Mouse (Mus musculus) 416B (cell line): ENCODE results near the gene Klc1.
"Not testable (repeated sequence)": the region's sequence is repeated elsewhere in the genome, so short reads cannot be mapped to it uniquely, and the experiment has no call there.

Experiments used
- DNase-seq: peaks from one replicate; pipeline ENCODE4 v3.0.0; 2011; ENCODE audit warnings: low read depth

Klc1 gene

GRCm38 (mm10) chr12:111758381-111759175 is at the start of gene Klc1:
Gene Klc1 (plus strand): TSS chr12:111758849.
- peak; percentile 67 for DNase-seq

DNA sequence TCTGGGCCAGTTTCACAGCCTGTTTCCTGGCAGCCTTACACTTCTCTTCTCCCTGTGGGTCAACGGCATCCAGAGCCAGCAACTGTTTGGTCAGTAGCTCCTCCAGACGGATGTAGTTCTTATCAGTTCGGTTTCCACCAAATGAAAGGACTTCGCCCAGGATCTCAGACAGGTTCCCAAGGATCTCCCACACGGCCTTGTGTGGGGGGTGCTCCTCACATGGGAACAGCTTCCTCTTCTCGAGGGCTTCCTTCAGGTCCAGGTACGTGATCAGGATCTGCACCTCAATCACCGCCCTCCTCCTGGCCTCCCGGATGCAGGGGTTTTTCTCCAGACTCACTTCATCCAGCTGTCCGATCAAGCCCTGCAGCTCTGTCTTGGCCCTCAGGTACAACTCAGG is 48.6 kb upstream of the Klc1 start:
- no peak for DNase-seq

DNA sequence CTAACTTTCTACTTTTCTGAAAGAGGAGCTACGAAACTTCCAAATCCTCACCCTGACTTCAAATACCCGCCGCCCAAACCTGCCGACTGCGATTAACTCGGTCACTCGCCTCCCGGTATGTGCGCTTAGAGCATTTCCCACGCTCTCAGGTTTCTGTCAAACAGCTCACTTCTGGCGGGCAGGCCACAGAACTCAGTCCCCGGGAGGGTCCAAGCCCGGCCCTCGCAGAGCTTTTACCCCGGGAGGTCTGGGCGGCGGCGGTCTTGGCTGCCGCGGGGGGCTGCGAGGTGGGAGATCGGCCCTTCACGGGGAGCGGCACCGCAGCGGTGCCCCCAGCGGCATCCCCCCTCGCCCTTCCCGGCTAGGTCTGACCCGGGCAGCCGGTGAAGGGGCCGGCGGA is 46.2 kb upstream of the Klc1 start:
- DNase-seq: peak; percentile 28

DNA sequence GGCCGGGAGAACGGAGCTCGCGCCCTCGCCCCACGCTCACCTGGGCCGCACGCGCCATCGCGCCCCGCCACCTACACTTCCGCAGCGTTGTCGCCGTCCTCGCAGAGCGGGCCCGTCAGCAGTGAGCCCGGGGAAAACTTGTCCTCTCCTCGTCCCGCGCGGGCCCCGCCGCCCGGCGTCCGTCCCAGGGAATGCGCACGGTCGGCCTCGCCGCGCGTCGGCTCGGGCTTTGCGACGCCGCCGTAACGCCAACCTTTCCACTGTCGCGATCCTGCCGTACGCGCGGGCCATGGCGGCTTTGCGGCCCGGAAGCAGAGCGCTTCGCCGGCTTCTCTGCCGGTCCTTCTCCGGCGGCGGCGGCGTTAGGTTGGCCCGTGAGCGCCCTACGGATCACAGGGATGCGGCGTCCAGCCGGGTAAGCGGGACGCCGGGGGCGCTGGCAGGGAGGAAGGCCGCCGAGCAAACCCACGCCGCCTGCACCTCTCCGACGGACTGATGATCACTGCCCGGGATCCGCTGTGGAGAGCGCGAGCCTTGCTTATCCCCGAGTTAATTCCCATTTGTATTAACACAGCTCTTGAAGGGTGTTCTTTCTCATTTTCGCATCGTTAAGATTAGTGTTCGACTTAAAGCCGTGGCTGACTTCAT is 45.5 kb upstream of the Klc1 start, which contains the start of the genes Bag5 and Apopt1:
TSS of gene Bag5 (minus strand) at position 254 of the 648 bp plus-strand sequence.
TSS of gene Apopt1 (plus strand) at position 258 of the 648 bp plus-strand sequence.
- DNase-seq: peak; percentile 89

- DNase-seq: not testable (repeated sequence)
Measured at GRCm38 (mm10) chr12:111713880-111714279, 44.8 kb upstream of the Klc1 start.

- DNase-seq: no peak
Measured at GRCm38 (mm10) chr12:111716505-111716904, 42.1 kb upstream of the Klc1 start.

DNA sequence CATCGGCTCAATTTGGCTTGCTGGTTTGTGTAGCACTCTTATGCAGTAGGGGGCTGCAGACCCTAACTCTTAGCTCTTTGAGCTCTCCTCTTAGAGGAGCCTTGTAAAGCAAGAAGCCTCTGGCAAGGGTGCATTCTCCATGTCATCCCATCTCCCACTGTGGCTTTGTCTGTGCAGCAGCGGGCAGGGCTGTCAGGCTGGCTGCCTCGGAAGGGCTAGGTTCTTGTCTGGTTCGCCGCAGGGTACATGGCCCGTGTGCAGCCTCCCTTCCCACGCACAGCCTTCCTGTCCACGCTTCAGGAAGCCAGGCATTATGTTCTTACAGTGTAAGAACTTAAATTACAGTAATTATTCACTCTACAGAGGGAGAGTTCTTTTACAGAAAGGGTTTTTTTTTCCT is 40.0 kb upstream of the Klc1 start:
- no peak for DNase-seq

GRCm38 (mm10) chr12:111720222-111720621 is 38.4 kb upstream of the Klc1 start:
- DNase-seq: no peak

- peak; percentile 62 for DNase-seq
Measured at GRCm38 (mm10) chr12:111722654-111723053, 36.0 kb upstream of the Klc1 start.

- DNase-seq: no peak
Measured at GRCm38 (mm10) chr12:111724638-111725337, 33.9 kb upstream of the Klc1 start.

DNA sequence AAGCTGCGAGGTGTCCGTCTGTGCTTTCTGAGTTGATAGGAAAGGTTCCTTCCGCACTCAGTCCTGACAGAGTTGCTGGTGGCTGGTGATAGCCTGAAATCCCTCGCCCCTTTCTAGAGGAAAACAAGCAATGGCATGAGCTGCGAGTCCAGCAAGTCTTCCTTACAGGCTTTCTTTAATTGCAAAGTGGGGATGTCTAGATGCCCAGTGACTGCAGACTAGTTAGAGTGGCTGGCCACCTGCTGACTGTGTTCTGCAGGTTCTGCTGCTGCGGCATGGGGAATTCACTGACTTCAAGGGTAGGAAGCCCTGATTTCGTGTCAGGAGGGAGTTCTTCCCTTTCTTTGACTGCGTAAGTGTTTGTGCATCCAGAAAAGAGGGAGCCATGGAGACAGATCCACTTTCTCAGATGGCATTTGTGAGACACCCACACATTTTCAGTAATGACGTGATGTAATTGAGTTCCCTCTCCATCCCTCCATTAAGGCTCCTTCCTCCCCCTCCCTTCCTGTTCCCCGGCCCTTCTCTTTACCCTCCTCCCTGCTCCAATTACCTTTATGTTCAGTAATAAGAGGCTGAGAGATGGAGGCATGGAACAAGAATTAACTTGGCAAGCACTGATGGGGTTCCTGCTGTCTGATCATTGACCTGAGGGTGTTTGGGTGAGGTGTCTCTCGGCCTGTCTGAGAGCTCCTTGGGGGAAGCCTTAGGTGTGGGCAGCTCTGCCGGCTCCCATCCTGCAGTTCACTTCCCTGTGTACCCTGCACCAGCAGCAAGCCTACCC is 33.1 kb upstream of the Klc1 start:
- no peak for DNase-seq

GRCm38 (mm10) chr12:111726122-111726463 is 32.6 kb upstream of the Klc1 start:
- DNase-seq: no peak

DNA sequence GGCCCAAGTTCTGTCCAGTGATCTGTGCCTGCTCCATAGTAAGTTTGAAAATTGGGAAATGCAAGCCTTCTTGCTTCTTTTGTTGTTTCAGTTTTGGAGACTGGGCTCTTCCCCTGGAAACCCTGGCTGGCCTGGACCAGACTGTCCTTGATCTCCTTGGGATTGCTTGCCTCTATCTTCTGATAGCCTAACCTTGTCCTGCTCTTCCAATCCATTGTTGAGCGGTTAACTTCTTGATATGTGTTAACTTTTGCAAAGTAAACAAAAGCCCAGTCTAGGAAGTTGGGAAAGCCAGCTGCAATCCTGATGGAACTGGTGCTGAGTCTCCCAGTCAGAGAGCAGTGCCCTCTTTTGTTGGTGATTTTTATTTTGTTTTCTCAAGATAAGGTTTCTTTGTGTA is 30.7 kb upstream of the Klc1 start:
- DNase-seq: no peak

- DNase-seq: peak; percentile 78
Measured at GRCm38 (mm10) chr12:111731822-111732807, 26.5 kb upstream of the Klc1 start.

GRCm38 (mm10) chr12:111732921-111733320 is 25.7 kb upstream of the Klc1 start:
- DNase-seq: no peak

- no peak for DNase-seq
Measured at GRCm38 (mm10) chr12:111734912-111735311, 23.7 kb upstream of the Klc1 start.

DNA sequence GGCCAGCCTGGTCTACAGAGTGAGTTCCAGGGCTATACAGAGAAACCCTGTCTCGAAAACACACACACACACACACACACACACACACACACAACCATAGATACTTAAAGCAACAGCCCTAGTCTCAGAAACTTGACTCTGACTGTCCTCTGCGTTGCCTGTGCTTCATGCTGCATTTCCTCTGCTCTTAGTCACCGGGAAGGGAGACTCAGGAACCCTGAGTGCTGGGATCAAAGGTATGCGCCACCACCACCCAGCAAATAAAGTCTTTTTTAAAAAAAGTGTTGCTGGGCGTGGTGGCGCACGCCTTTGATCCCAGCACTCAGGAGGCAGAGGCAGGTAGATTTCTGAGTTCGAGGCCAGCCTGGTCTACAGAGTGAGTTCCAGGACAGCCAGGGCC is 22.0 kb upstream of the Klc1 start:
- DNase-seq: peak; percentile 71

DNA sequence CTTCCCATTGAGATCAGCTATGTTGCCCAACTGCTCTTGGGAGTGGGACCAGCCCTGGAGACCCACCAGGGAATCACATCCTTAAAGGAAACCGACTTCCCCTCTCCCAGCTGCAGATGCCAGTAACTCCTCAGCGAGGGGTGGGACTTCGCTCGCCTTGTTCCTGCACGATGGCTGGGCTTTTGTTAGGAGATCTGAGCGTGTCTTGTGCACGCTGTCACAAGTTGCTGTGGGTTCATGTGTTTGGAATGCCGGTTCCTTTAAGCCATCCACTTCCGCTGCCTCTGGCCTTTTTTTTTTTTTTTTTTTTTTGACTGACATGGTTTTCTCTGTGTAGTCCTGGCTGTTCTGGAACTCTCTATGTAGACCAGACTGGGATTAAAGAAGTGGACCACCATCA is 21.3 kb upstream of the Klc1 start:
- no peak for DNase-seq

DNA sequence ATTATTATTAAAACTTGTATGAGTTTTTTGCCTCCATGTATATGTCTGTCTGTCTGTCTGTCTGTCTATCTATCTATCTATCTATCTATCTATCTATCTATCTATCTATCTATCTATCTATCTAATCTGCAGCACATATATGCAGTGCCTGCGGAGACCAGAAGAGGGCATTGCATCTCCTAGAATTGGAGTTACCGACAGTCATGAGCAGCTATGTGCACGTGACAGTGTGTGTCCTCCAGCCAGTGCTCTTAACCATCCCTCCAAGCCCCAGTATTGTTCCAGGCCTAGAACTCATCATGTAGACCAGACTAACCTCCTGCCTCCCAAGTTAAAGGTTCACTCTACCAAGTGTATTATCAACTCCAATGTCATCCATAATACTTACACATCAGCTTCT is 19.9 kb upstream of the Klc1 start:
- peak; percentile 65 for DNase-seq

- DNase-seq: peak; percentile 58
Measured at GRCm38 (mm10) chr12:111741338-111741737, 17.3 kb upstream of the Klc1 start.

DNA sequence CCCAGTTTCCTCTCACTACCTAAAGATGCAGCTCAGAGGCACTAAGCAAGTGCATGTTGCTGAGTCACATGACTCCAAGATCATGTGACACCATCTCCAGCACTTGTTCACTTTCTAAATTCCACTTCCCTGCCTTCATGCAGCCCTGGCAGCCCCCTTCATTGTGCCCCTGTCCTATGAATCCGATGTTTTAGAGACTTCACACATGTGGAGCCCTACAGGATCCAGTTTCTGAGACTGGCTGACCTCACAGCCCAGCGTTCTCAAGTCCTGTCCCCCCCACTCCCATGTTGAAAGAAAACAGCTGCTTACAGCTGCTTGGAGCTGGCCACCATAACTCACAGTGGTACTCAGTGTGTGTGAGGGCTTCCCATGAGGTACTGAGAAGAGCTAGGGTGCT is 15.2 kb upstream of the Klc1 start:
- no peak for DNase-seq
